Mouse (Mus musculus): Measurements from ENCODE around the gene Kif13a.

Kif13a gene

DNA sequence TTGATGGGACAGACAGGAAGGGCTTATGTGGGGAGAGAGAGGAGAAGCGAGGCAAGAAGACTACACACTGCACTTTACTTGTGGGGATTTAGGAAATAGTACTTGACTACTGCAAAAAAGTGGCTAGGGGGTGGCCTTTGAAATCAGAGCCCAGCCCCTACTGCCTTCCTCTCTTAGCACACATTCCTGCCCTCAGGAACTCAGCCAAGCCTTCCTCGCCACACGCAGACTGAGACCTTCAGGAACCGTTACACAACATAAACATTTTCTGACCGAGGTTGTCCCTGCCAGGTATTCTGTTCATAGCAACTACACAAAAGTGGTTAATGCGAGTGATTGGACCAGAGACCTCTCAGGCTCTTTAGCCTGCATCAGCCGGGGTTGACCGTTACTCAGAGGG, 8.1 kb downstream of the Kif13a start:
- no peak for DNase-seq (ENCODE audit: low spot score)

- DNase-seq (ENCODE audit: low spot score): no peak
These were observed 9.9 kb downstream of the Kif13a start for GRCm38 (mm10) chr13:46919797-46920196.

DNA sequence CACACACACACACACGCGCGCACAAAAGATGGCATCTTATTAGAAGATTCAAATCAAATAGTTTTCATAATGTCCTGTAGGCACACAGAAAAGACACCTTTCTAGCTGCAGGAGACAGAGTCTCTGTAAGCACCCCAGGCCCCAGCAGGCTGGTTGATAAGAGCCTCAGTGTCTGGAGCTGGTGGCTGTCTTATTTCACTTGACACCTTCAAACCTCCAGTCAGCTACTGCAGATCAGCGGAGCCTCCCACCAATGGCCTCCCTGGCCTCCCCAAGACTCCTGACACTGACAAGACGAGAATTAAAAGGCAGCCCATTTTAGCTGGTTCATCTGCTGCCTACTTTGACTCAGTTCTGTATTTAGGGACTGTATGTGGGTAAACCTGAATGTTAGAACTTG, 11.2 kb downstream of the Kif13a start:
- no peak for DNase-seq (ENCODE audit: low spot score)

DNA sequence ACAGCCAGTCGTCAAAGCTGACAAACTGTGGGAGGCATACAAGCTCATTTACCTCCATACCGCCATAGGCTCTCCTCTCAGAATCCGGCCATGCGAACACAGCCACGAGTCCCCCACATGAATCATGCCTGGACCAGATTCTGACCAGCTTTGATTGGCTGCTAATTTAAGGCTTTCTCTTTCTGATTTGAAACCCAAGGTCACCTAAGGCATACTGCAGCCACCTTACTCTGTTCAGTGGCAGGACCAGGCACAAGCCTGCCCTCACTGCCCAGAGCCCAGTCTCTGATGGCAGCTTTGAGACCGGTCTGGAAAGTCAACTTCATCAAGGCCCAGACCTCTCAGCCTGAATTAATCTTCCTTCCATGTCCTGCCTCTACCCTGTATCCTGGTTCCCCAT, 17.7 kb downstream of the Kif13a start:
- no peak for DNase-seq (ENCODE audit: low spot score)

DNA sequence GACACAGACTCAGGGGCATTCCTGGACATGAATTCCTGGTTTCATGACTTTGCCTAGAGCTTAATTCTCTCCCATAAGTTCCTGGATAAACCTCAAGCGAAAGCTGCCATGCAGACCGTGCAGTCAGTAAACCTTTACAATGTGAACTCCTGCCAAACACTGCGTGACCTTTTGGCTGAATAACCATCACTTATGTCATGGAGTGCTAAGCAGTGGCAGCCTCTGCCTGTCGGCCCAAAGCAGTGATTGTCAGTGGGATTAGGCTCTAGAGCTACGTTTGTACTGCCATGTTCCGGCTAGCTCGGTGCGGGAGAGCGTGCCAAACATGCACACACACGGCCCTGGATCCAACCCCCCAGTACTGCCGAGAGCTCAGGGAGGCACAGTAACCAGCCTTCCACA, 18.6 kb downstream of the Kif13a start:
- no peak for DNase-seq (ENCODE audit: low spot score)

DNA sequence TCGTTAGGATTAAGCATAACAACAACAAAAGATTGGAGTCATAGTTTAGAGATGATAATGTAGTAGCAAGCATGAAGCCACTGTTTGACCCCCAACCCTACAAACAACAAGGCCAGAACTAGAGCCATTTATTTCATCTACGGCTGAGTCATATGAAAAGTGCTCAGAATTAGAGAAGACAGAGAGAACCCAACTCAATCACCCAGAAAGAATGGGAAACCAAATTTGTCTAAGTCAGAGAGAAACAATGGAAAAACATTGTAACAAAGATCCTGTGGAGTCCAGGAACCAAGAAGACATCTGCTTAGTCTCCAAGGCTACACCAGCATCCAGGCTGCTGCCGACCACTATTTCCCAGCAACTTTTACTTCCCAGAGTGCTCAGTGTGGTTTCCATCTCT, 19.7 kb downstream of the Kif13a start:
- no peak for DNase-seq (ENCODE audit: low spot score)

DNA sequence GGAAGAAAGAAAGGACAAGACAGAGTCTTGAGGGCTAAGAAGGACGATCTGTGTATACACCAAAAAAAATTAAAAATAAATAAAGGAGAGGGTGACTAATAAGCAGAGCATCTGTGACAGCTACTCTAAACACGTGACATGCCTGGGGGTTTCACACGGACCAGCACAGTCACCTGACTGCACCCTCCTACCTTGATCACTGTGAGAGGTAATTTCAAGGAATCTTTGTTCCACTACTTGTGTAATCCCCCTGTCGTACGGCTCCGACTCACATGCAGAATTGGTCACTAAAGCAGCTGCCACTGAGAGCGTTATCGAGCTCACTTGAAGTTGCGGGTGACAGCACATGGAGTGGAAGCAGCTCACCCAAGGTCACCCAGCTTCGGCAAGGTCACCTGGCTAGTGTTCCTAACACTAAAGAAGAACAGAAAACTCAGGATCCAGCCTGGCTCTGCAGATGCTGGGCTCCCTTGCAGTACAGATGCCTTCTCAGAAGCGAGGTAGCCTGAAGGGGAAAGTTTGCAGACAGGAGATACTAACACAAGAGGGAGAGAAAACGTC, 20.6 kb downstream of the Kif13a start:
- DNase-seq (ENCODE audit: low spot score): no peak

GRCm38 (mm10) chr13:46908387-46908786, 21.3 kb downstream of the Kif13a start:
- no peak for DNase-seq (ENCODE audit: low spot score)

GRCm38 (mm10) chr13:46907861-46908260, 21.8 kb downstream of the Kif13a start:
- DNase-seq (ENCODE audit: low spot score): peak; percentile 20

GRCm38 (mm10) chr13:46907115-46907514, 22.6 kb downstream of the Kif13a start:
- no peak for DNase-seq (ENCODE audit: low spot score)

DNA sequence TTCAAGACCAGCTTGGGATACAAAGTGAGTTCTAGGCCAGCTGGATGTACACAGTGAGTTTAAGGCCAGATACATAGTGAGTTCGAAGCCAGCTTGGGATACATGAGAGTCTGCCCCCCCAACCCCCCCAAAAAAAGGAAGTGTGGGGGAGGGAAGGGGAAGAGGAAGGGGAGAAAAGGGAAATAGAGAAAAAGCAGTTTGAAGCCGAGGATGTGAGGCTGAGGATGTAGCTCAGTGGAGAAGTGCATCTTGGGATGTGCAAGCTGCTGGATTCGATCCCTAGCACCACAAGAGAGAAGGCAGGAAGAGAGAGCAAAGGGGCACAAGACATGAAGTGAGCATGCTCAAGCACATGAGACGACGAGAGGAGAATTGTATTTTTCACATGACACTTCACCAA, 23.7 kb downstream of the Kif13a start:
- DNase-seq (ENCODE audit: low spot score): no peak

- DNase-seq (ENCODE audit: low spot score): no peak
These were observed 24.6 kb downstream of the Kif13a start for GRCm38 (mm10) chr13:46904982-46905621.

DNA sequence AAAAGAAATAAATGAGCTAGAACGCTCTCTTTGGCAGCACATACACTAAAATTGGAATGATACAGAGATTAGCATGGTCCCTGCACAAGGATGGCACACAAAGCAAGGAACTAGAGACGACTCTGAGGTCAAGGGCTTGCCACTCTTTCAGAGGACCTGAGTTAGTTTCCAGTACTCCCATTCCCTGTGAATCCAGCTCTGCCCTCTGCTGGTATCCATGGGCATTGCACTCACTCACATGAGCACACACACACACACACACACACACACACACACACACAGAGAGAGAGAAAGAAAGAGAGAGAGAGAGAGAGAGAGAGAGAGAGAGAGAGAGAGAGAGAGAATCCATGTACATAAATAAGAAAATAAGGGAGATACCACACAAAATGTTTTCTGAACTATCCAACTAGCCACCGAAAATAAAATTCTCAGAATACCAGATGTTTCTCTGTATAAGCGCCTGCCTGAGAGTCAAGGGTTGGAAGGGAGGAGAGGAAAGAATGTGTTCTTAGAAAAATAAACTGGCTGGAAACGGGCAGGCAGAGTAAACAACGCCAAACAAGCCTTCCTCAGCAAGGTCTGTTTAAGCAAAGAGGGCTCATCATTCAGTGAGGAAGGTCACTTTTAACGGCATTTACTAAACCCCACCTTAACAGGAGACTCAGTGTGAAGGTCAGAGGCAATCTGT, 27.0 kb downstream of the Kif13a start:
- DNase-seq (ENCODE audit: low spot score): no peak

DNA sequence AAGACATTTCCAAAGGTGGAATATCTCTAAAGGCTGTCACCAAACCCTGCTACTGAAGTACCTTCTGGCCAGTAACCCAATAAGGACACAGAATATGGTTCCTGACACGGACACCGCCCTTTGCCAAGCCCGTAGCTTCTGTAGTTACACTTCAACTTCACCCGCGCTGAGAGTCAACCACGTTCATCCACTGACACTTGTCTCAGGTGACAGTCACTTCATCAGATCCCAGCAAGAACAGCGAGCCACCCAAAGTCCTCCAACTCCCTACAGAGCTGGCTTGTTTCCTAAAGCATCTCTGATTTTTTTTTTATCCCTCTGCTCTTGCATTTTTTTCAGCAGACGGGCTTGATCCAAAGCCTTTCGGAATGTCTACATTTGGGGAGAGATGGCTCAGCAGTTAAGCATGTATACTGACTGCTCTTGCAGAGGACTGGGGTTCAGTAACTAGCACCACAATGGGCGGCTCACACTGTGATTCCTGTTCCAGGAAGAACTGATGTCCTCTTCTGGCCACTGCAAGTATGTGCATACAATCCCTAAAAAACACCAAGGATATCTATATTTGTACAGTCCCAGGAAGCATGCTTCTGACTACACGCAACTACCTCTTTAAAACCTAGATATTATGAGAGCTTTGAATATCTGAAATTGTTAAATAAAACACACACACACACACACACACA, 28.7 kb downstream of the Kif13a start:
- no peak for DNase-seq (ENCODE audit: low spot score)

- no peak for DNase-seq (ENCODE audit: low spot score)
These were observed 30.8 kb downstream of the Kif13a start for GRCm38 (mm10) chr13:46898837-46899236.

DNA sequence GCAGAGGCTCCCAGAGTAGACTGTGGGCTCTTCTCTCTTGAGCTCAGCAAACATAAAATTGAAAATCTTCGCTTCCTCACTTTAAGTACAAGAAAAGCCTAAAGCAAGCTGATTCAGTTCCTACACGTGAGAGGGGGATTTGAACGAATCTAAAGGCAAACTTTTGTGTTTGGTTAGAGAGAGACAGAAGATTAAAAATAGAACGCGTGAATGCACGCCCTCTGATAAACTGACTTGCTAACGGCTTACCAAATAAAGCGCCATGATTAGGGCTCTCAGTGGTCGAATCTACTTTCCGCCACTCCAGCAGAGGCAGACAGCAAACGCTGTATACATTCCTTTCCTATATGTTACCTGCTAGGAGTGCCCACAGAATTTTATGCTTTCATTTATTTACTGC, 31.3 kb downstream of the Kif13a start:
- DNase-seq (ENCODE audit: low spot score): no peak

DNA sequence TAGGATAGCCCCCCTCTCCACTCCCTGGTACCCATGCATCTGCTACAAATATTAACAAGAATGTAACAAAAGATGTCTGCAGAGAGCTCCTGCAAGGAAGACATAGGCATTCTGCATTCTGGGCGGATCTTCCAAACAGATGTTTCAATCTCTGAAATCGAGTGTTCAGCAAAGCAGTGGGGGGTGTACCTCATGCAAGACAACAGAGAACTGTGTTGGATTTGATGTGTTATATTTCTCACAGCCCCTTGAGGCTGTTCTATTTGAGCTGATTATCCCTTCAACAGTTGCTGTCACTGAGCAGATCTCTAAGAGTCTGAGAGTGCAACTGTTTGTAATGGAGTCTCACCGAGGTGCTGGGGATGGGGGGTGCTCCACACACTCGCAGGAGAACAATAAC, 37.3 kb downstream of the Kif13a start:
- no peak for DNase-seq (ENCODE audit: low spot score)

GRCm38 (mm10) chr13:46888150-46888683, 41.5 kb downstream of the Kif13a start:
- DNase-seq (ENCODE audit: low spot score): no peak

DNA sequence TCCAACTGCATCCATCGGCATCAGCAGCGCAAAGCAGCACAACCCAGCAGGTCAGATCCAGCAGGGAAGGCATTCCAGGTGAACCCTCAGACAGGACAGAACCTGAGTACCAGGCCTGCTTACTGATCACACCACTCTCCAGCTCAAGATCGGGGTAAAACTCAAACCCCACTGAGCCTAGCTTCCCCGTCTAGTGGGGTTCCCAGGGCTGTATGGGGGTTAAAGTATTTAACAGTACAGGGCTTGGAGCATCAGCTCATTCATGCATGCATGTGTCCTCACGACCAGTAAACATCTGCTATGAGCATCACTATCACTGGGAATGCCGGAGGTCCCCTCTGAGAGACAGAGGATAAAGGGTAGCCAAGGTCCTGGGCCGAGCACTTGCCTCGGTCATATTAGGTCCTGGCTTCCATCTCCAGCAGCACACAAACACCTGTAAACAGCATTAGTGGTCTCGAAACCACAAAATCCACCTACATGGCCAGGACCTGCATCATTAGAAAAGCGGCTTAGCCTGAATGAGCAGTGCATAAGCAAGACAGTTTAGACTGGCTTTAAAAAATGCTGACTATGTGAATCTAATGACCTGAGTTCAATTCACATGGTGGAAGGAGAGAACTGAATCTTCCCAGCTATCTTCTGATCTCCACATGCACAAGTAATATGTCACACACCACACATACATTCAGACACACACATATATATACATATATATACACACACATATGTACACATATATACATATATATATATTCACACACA, 43.0 kb downstream of the Kif13a start:
- DNase-seq (ENCODE audit: low spot score): no peak

GRCm38 (mm10) chr13:46885759-46886060, 44.0 kb downstream of the Kif13a start:
- no peak for DNase-seq (ENCODE audit: low spot score)

DNA sequence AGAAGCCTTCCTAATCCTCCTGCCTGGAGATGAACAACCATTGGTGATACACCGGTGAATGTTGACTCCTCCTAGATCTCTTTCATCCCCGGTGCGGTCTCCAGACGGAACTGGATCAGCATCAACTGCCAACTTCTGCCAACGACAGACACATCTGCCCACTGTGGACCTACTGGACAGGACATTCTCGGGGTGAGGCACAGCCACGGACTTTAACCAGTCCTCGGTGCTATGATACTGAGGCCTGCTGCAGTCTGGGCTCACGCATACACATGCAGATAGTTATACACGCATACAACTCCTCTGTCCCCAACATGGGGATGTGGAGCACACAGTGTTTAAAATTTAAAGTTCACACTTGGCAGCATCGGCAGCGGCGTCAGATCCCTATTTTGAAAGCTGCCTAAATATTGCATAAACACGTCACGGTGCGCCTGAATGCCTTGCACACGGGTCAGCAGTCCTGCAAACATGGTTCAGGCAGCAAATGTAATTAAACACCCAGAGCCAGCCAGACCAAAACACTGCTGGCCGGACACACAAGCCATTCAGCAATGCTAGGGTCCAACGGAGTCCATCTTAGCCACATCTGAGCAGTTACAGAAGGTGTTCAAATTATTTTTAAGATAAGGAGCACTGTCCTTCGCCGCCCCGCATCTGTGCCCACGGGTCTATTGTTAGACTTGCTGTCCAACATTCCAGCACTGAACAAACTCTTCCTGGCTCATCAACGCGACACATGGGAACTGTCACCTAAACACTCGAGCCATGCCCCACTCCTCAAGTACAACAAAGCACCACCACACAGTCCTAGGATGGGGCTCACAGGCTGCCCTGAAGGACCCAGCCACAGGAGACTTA, 44.5 kb downstream of the Kif13a start:
- no peak for DNase-seq (ENCODE audit: low spot score)

All from urinary bladder, postnatal 25 days (tissue).